Mouse (Mus musculus) stomach, postnatal 0 days (tissue): ENCODE results near the gene Ube2q1. TPM values are rescaled to one million over a fixed set of nuclear protein-coding genes. Genes with fewer than 3 reads are reported as not detected.
A peak's percentile ranks its signal among the peaks of the same experiment; 100 is the strongest.

Source experiments
- ATAC-seq: fragments of 200-750 bp; cut with Nextera tagmentation; 2 replicates; pipeline ENCODE4 v1.8.0; 2017; ENCODE audit not compliant: low FRiP score, low TSS enrichment
- DNase-seq: peaks from one replicate; pipeline ENCODE4 v3.0.0-alpha.2; 2016; ENCODE audit warnings: low spot score
- H3K27ac ChIP-seq: fragments of 300-500 bp; sonication (generic); replicated peaks from 2 replicates; pipeline ENCODE4 v1.5.1; 2014; ENCODE audit warnings: mild to moderate bottlenecking, control low read depth
- H3K27me3 ChIP-seq: fragments of 300-500 bp; sonication (generic); 2 replicates; pipeline ENCODE4 v1.6.1; 2014; ENCODE audit warnings: low read length; ENCODE audit not compliant: control insufficient read depth, insufficient read depth
- H3K36me3 ChIP-seq: fragments of 300-500 bp; sonication (generic); 2 replicates; pipeline ENCODE4 v1.6.1; 2014; ENCODE audit warnings: low read length, mixed read lengths; ENCODE audit not compliant: control insufficient read depth, insufficient read depth
- H3K4me1 ChIP-seq: fragments of 300-500 bp; sonication (generic); replicated peaks from 2 replicates; pipeline ENCODE4 v1.6.1; 2014; ENCODE audit warnings: antibody characterized with exemption; ENCODE audit not compliant: control insufficient read depth, insufficient read depth
- H3K4me2 ChIP-seq: fragments of 300-500 bp; sonication (generic); replicated peaks from 2 replicates; pipeline ENCODE4 v1.6.1; 2014; ENCODE audit warnings: low read depth, mild to moderate bottlenecking, control low read depth, moderate library complexity
- H3K4me3 ChIP-seq: fragments of 300-500 bp; sonication (generic); 2 replicates; pipeline ENCODE4 v1.5.1; 2014; ENCODE audit warnings: low read depth, low read length, control low read depth
- H3K9ac ChIP-seq: fragments of 300-500 bp; sonication (generic); 2 replicates; pipeline ENCODE4 v1.6.1; 2014; ENCODE audit warnings: mild to moderate bottlenecking, low read length, control low read depth, mixed read lengths
- H3K9me3 ChIP-seq: fragments of 300-500 bp; sonication (generic); 2 replicates; pipeline ENCODE4 v1.6.1; 2016; ENCODE audit warnings: low read length; ENCODE audit not compliant: control insufficient read depth
- CTCF ChIP-seq: IDR thresholded peaks from 2 replicates; pipeline ENCODE4 v1.5.1; 2016; ENCODE audit warnings: antibody characterized with exemption, low read depth, mild to moderate bottlenecking, moderate library complexity
- EP300 ChIP-seq: optimal IDR thresholded peaks from 2 replicates; pipeline ENCODE3; 2016; ENCODE audit warnings: antibody characterized with exemption
- WGBS: fragments of 180-500 bp; shearing (Covaris S2); extraction: QIAGEN DNeasy Blood & Tissue Kit; methylation state at CpG from one replicate; pipeline ENCODE4 v1.1.7; 2014; 5-methylcytosine and 5-hydroxymethylcytosine counted together
- polyA plus RNA-seq: library from polyadenylated mRNA; unstranded; fragments of >200 nt; fragmentation: Nextera tagmentation; extraction: Ambion mirVana; gene quantifications from 2 replicates; pipeline ENCODE4 v1.2.1, GENCODE M21; 2015

The Ube2q1 gene
- polyA plus RNA-seq, 1 experiment from 2014 or later = 6.5 TPM

DNA sequence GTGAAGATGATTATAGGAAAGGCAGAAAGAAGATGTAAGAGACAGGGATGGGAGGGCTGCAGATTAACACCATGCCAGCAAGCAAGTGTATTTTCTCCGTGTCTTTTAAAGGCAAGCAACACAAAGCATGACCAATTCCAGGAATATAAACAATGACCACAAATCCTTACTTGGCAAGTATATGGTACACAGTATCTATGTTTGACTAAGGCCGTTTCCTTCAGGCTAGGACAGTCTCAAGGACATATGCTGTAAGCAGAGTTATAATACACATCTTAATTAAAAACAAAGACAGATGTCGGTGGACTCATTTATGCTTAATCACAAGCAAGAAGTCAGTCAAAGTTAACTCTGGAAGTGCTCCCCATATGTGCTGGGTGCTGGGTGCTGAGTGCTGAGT lies 45.2 kb downstream of the Ube2q1 start:
- H3K4me1 ChIP-seq = no peaks in the 10 kb centered on the region
- WGBS = 32% methylated on average over 3 of the region's 3 CpGs
- H3K9me3 ChIP-seq = no peaks in the 10 kb centered on the region
- no peaks in the 10 kb centered on the region for H3K27me3 ChIP-seq
- H3K27ac ChIP-seq = no peak overlapping the region
- no peak for TF ChIP-seq CTCF
- TF ChIP-seq EP300 = no peak
- peak; percentile 70 for ATAC-seq
- no peak overlapping the region for H3K9ac ChIP-seq
- H3K36me3 ChIP-seq = no peaks in the 10 kb centered on the region
- no peak overlapping the region for H3K4me2 ChIP-seq
- no peak for DNase-seq
- H3K4me3 ChIP-seq = no peak overlapping the region

- ATAC-seq (no peak), DNase-seq (no peak)
- H3K27ac ChIP-seq = no peak overlapping the region
- WGBS = 45% methylated on average over 7 of the region's 7 CpGs
- no peaks in the 10 kb centered on the region for H3K27me3 ChIP-seq
- no peaks in the 10 kb centered on the region for H3K4me1 ChIP-seq
- no peaks in the 10 kb centered on the region for H3K36me3 ChIP-seq
- H3K4me2 ChIP-seq = no peak overlapping the region
- no peak for TF ChIP-seq CTCF
- H3K4me3 ChIP-seq = no peak overlapping the region
- H3K9ac ChIP-seq = no peak overlapping the region
- no peaks in the 10 kb centered on the region for H3K9me3 ChIP-seq
Observed at GRCm38 (mm10) chr3:89819897-89820296, 46.5 kb downstream of the Ube2q1 start.

- Histone ChIP-seq H3K4me2 (no peak overlapping the region), H3K4me1 (no peaks in the 10 kb centered on the region), H3K27me3 (no peaks in the 10 kb centered on the region), H3K9ac (no peak overlapping the region), H3K9me3 (no peaks in the 10 kb centered on the region), H3K4me3 (no peak overlapping the region), H3K27ac (no peak overlapping the region), H3K36me3 (no peaks in the 10 kb centered on the region)
- 83% methylated on average over 12 of the region's 12 CpGs for WGBS
- ATAC-seq (no peak), DNase-seq (no peak)
- TF ChIP-seq EP300 = no peak
- no peak for TF ChIP-seq CTCF
Observed at GRCm38 (mm10) chr3:89820311-89821095, 47.1 kb downstream of the Ube2q1 start.

DNA sequence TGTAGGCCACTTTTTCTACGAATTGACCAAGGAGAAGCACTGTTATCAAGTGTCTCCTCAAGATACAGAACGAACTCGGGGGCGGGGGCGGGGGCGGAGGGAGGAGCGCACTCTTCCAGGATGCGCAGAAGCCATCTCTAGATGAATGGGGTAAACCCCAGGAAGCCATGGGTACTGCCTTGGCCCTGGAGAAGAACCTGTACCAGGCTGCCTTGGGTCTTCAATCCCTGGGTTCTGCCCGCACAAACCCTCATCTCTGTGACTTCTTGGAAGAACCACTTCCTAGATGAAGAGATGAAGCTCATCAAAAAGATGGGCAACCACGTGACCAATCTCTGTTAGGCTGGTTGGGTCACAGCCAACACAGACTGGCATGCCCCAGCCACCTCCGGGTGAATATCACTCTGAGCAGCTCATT lies 47.7 kb downstream of the Ube2q1 start:
- no peak for DNase-seq
- no peak for ATAC-seq
- no peaks in the 10 kb centered on the region for H3K9me3 ChIP-seq
- TF ChIP-seq CTCF = no peak
- H3K4me2 ChIP-seq = no peak overlapping the region
- H3K27me3 ChIP-seq = no peaks in the 10 kb centered on the region
- no peaks in the 10 kb centered on the region for H3K4me1 ChIP-seq
- H3K27ac ChIP-seq = no peak overlapping the region
- 85% methylated on average over 11 of the region's 11 CpGs for WGBS
- no peak overlapping the region for H3K4me3 ChIP-seq
- H3K9ac ChIP-seq = no peak overlapping the region
- no peaks in the 10 kb centered on the region for H3K36me3 ChIP-seq

DNA sequence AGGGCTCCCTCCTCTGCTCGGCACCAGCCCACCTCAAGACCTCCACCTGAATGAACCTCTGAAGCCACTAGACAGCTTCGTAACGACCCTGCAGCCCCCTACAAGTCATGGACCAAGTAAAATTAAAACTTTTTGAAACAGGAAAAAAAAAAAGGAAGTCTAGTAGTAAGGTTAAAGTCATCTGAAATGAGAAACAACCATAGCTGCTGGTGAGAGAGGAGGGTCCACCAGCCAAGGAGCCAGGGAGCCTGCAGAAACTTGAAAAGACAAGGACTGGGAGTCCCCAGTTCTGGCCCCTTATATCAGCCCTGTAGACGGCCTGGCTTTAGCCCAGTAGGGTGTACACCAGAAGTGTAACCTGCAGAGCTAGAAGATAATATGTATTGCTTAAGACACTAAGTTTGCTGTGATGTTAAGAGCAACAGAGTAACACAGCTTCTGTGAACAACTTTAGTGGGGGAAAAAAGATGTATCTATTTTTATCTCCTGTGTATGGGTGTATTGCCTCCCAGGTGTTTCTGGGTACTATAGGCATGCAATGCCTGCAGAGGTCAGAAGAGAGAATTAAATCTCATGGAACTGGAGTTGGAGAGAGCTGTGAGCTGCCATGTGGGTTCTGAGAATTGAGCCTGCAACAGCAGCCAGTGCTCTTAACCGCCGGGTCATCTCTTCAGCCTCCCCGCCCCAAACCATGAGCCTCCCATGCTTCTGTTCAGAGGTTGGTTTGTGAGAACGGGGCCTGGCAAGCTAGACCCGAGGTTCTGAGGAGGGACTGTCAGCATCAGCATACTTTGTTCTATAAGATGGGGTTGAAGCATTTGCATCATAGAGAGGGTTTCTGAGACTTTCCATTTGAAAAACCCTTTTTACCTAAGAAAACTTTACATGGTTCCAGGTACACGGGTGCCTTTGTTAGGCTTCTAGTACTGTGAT lies 48.4 kb downstream of the Ube2q1 start:
- no peak for DNase-seq
- H3K9me3 ChIP-seq = no peaks in the 10 kb centered on the region
- no peaks in the 10 kb centered on the region for H3K36me3 ChIP-seq
- H3K4me1 ChIP-seq = no peaks in the 10 kb centered on the region
- H3K27me3 ChIP-seq = no peaks in the 10 kb centered on the region
- H3K4me2 ChIP-seq = no peak overlapping the region
- 70% methylated on average over 10 of the region's 10 CpGs for WGBS
- H3K27ac ChIP-seq = no peak overlapping the region
- H3K9ac ChIP-seq = no peak overlapping the region
- no peak for ATAC-seq
- TF ChIP-seq CTCF (no peak), EP300 (no peak)
- H3K4me3 ChIP-seq = no peak overlapping the region

- WGBS = 39% methylated on average over 2 of the region's 2 CpGs
- Histone ChIP-seq H3K4me3 (no peak overlapping the region), H3K27me3 (no peaks in the 10 kb centered on the region), H3K4me2 (no peak overlapping the region), H3K9ac (no peak overlapping the region), H3K9me3 (no peaks in the 10 kb centered on the region), H3K36me3 (no peaks in the 10 kb centered on the region), H3K4me1 (no peaks in the 10 kb centered on the region), H3K27ac (no peak overlapping the region)
- ATAC-seq (0 out of 2 replicates have a peak, but pooled peaks have one; percentile 28), DNase-seq (no peak)
- TF ChIP-seq EP300 (no peak), CTCF (no peak)
Observed at GRCm38 (mm10) chr3:89823594-89823993, 50.2 kb downstream of the Ube2q1 start.
